Mouse (Mus musculus) liver, embryonic 16.5 days (tissue): ENCODE measurements around the gene Mfsd4b3. TPM values are rescaled to one million over a fixed set of nuclear protein-coding genes. Genes with fewer than 3 reads are reported as not detected.
"Not testable (repeated sequence)": the region's sequence is repeated elsewhere in the genome, so short reads cannot be mapped to it uniquely, and the experiment has no call there.

Source experiments
- ATAC-seq: fragments of 200-750 bp; cut with Nextera tagmentation; 2 replicates; pipeline ENCODE4 v1.8.0; 2017; ENCODE audit warnings: low read depth, mild to moderate bottlenecking, moderate number of reproducible peaks, moderate library complexity
- H3K27ac ChIP-seq: fragments of 300-500 bp; sonication (generic); 2 replicates; pipeline ENCODE4 v1.5.1; 2014; ENCODE audit warnings: mild to moderate bottlenecking, low read length
- H3K27me3 ChIP-seq: fragments of 300-500 bp; sonication (generic); 2 replicates; pipeline ENCODE4 v1.6.1; 2014; ENCODE audit warnings: low read depth, low read length, mixed read lengths; ENCODE audit not compliant: control insufficient read depth, insufficient read depth
- H3K36me3 ChIP-seq: fragments of 300-500 bp; sonication (generic); 2 replicates; pipeline ENCODE4 v1.6.1; 2014; ENCODE audit warnings: mild to moderate bottlenecking; ENCODE audit not compliant: control insufficient read depth, insufficient read depth
- H3K4me1 ChIP-seq: fragments of 300-500 bp; sonication (generic); 2 replicates; pipeline ENCODE4 v1.6.1; 2014; ENCODE audit warnings: low read depth, low read length, mixed read lengths; ENCODE audit not compliant: control insufficient read depth
- H3K4me2 ChIP-seq: fragments of 300-500 bp; sonication (generic); 2 replicates; pipeline ENCODE4 v1.6.1; 2014; ENCODE audit warnings: low read depth, low read length, mixed read lengths
- H3K4me3 ChIP-seq: fragments of 300-500 bp; sonication (generic); 2 replicates; pipeline ENCODE4 v1.5.1; 2014; ENCODE audit warnings: low read depth, mild to moderate bottlenecking, low read length
- H3K9ac ChIP-seq: fragments of 300-500 bp; sonication (generic); 2 replicates; pipeline ENCODE4 v1.6.1; 2014; ENCODE audit warnings: low read depth, low read length
- H3K9me3 ChIP-seq: fragments of 300-500 bp; sonication (generic); replicated peaks from 2 replicates; pipeline ENCODE4 v1.6.1; 2016; ENCODE audit warnings: low read length; ENCODE audit not compliant: control insufficient read depth
- WGBS: fragments of 180-500 bp; shearing (Covaris S2); extraction: QIAGEN DNeasy Blood & Tissue Kit; methylation state at CpG from one replicate; pipeline ENCODE4 v1.1.7; 2014; ENCODE audit not compliant: insufficient replicate concordance; 5-methylcytosine and 5-hydroxymethylcytosine counted together
- polyA plus RNA-seq: library from polyadenylated mRNA; unstranded; fragments of >200 nt; fragmentation: Nextera tagmentation; extraction: Ambion mirVana; gene quantifications from 2 replicates; pipeline ENCODE4 v1.2.1, GENCODE M21; 2015

The Mfsd4b3 gene
- polyA plus RNA-seq, 1 experiment from 2014 or later = 3.6 TPM

- Histone ChIP-seq H3K36me3 (no peaks in the 10 kb centered on the region), H3K9me3 (no peaks in the 10 kb centered on the region), H3K4me3 (no peak overlapping the region), H3K27ac (no peak overlapping the region), H3K9ac (no peak overlapping the region), H3K4me2 (no peak overlapping the region), H3K27me3 (no peaks in the 10 kb centered on the region), H3K4me1 (no peaks in the 10 kb centered on the region; the same call in 1 of the 2 replicates)
- WGBS = 60% methylated on average over 2 of the region's 2 CpGs
- no peak for ATAC-seq
These were observed 4.8 kb downstream of the Mfsd4b3 start for GRCm38 (mm10) chr10:39955163-39955562.

GRCm38 (mm10) chr10:39949377-39949954 lies 10.5 kb downstream of the Mfsd4b3 start:
- Histone ChIP-seq H3K4me1 (no peaks in the 10 kb centered on the region), H3K27me3 (no peaks in the 10 kb centered on the region), H3K27ac (no peak overlapping the region), H3K4me3 (no peak overlapping the region), H3K9ac (no peak overlapping the region), H3K36me3 (no peaks in the 10 kb centered on the region), H3K9me3 (no peaks in the 10 kb centered on the region), H3K4me2 (no peak overlapping the region)
- 94% methylated on average over 2 of the region's 2 CpGs for WGBS
- ATAC-seq = no peak

GRCm38 (mm10) chr10:39947195-39947594 lies 12.8 kb downstream of the Mfsd4b3 start:
- not testable (repeated sequence) for H3K4me1 ChIP-seq, H3K27ac ChIP-seq, H3K9ac ChIP-seq, H3K4me3 ChIP-seq, ATAC-seq, H3K36me3 ChIP-seq, H3K4me2 ChIP-seq, H3K27me3 ChIP-seq, H3K9me3 ChIP-seq
- 65% methylated on average over 3 of the region's 3 CpGs for WGBS

- Histone ChIP-seq H3K4me1 (no peaks in the 10 kb centered on the region), H3K9me3 (no peaks in the 10 kb centered on the region), H3K9ac (no peak overlapping the region), H3K27ac (no peak overlapping the region), H3K4me3 (no peak overlapping the region), H3K4me2 (no peak overlapping the region), H3K36me3 (no peaks in the 10 kb centered on the region), H3K27me3 (no peaks in the 10 kb centered on the region)
- ATAC-seq = no peak
- 38% methylated on average over 7 of the region's 7 CpGs for WGBS
These were observed 23.4 kb downstream of the Mfsd4b3 start for GRCm38 (mm10) chr10:39936553-39936952.

GRCm38 (mm10) chr10:39926616-39927139 lies 33.3 kb downstream of the Mfsd4b3 start, which contains the start of gene Mfsd4b2:
Gene Mfsd4b2, minus strand, starts transcription at chr10:39926923.
- no peaks in the 10 kb centered on the region for H3K9me3 ChIP-seq
- 2% methylated on average over 41 of the region's 41 CpGs for WGBS
- H3K4me3 ChIP-seq = peak within 1 kb of the TSS; percentile 35
- H3K4me2 ChIP-seq = peak within 1 kb of the TSS; percentile 58
- H3K36me3 ChIP-seq = no peaks in the 10 kb centered on the region
- no peak within 1 kb of the TSS for H3K9ac ChIP-seq
- H3K27ac ChIP-seq = no peak within 1 kb of the TSS
- H3K4me1 ChIP-seq = no peaks in the 10 kb centered on the region; the same call in 1 of the 2 replicates
- H3K27me3 ChIP-seq = peaks cover 21% of the 10 kb centered on the region
- ATAC-seq = peak; percentile 11; the same call in 1 of the 2 replicates

- not testable (repeated sequence) for H3K9me3 ChIP-seq, H3K27ac ChIP-seq, H3K4me1 ChIP-seq, H3K4me2 ChIP-seq, H3K36me3 ChIP-seq, H3K9ac ChIP-seq, H3K4me3 ChIP-seq
- peaks cover 21% of the 10 kb centered on the region for H3K27me3 ChIP-seq
- WGBS = 44% methylated on average over 8 of the region's 8 CpGs
- ATAC-seq = peak; percentile 77
These were observed 35.4 kb downstream of the Mfsd4b3 start for GRCm38 (mm10) chr10:39924556-39924955.

- Histone ChIP-seq H3K9ac (no peak overlapping the region), H3K9me3 (no peaks in the 10 kb centered on the region), H3K27ac (no peak overlapping the region), H3K4me2 (no peak overlapping the region), H3K4me1 (no peaks in the 10 kb centered on the region), H3K4me3 (no peak overlapping the region), H3K27me3 (no peaks in the 10 kb centered on the region), H3K36me3 (no peaks in the 10 kb centered on the region)
- no peak for ATAC-seq
These were observed 47.3 kb downstream of the Mfsd4b3 start for GRCm38 (mm10) chr10:39912616-39913015.

- Histone ChIP-seq H3K36me3 (no peaks in the 10 kb centered on the region), H3K4me2 (no peak overlapping the region), H3K9me3 (no peaks in the 10 kb centered on the region), H3K4me1 (no peaks in the 10 kb centered on the region), H3K4me3 (no peak overlapping the region), H3K27ac (no peak overlapping the region), H3K27me3 (no peaks in the 10 kb centered on the region), H3K9ac (no peak overlapping the region)
- ATAC-seq = no peak
- 53% methylated on average over 13 of the region's 13 CpGs for WGBS
These were observed 51.0 kb downstream of the Mfsd4b3 start for GRCm38 (mm10) chr10:39908768-39909441.
